Mouse (Mus musculus): Measurements from ENCODE around the gene Cops7a.

Gene Cops7a

DNA sequence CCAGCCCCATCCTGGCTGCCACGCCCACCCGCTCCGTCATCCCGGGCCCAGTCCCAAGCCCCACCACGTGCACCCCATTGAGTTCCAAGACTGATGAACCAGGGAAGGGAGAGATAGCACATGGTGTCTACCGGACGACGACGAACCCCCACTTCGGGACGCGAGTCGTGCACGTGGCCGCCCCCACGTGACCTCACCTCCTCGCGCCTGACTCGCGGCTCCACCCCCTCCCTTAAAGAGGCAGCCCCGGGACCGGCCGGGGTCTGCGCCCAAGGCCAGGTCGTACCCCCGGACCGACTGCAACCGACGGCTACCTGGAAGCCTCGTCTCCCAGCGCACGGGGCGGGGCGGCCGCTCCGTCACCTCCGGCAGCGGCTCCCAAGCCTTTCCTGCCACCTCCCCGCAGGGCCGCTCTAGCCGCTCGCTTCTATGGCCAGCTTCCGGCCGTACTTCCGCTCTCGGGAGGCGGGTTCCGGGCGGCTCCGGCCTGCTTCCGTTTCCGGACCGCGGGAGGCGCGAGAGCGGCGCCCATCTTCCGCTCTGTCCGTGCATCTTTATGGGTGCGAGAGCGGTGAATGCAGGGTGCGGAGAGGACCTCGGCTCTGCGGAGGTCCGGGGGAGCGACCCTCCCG is at the start of gene Cops7a:
Cops7a (minus strand) TSS at position 451 of the 632 bp plus-strand sequence.
- DNase-seq: peak; percentile 94

DNA sequence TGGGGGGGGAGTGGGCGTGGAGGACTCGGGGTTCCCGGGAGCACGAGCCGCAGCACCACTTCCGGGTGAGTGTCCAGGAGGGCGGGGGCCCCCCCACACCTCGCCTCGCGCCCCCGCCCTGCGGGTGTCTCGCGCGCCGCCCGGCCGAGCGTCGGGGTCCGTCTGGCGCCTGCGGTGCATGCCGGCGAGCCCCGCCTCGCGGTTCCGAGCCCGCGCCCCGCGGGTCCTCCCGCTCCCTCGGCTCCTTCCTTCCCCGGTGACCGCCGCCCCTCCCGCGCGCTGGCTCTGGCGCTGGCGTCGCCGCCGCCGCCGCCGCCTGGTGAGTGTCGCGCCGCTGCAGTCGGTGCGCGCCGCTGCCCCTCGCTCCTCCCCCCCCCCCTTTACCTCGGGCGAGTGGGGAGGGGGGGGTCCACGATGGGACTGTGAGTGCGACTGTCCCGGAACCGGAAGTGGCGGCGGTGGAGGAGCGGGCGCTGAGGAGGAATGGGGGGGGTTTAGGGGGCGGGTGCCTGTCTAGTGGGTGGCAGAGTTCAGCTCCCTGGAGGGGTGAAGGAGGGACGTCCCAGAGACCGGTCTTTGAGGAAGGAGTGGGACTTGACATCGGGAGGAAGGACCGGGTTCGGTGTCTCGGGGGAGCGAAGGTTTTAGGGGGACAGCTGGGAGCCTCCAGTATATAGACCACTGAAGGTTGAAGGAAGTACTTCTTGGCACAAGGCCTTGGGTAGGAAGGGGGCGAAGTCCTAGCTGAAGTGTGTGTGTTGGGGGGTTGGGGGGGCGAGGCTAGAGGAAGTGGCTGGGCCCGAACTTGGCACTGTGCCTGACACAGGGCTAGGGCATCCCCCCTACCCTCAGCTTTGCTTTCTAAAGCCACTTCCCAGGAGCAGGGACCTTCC is 44.1 kb upstream of the Cops7a start:
- peak; percentile 71 to 74 for DNase-seq

DNA sequence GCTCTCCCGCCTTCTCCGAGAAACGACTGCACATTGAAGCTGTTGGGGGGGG is 43.6 kb upstream of the Cops7a start, which contains the start of gene Zfp384:
Zfp384 (plus strand) TSS at position 17 of the 52 bp plus-strand sequence.
- no peak for DNase-seq

DNA sequence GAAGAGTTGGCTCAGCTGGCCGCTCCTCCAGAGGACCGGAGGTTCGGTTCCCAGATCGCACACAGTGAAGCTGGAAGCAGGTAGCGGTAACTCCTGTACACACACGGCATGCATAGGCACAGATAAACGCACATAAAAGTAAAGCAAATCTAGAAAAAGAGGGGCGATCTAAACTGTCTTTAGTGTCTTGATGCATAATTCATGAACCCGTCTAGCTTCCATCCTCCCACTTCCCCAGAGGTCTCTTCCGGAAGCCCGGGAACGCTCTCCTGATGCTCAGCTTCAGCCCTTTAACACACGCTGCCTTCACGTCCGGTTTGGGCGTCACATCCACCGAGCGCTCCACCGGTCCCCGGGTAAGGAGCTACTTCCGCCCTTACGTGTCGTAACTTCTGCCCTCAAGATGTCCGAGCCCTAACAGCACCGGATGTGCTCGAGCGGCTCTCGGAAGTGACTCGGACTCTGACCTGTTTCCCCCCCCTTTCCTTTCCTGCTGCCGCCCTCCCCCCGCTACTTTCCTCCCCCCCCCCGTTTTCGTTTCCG is 43.3 kb upstream of the Cops7a start:
- peak; percentile 98 to 100 for DNase-seq

DNA sequence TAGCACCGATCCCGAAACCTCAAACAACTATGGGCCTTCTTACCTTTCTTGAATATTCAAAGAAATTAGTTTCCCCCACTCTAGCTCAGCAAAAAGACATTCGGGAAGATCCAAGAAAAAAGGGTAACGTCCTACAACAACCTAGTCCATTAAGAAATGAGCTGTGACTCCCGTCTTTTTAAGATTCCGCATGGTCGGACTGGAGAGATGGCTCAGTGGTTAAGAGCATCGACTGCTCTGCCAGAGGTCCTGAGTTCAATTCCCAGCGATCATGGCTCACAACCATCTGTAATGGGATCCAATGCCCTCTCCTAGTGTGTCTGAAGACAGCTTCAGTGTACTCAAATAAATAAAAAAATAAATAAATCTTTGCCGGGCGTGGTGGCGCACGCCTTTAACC is 42.7 kb upstream of the Cops7a start:
- no peak for DNase-seq

DNA sequence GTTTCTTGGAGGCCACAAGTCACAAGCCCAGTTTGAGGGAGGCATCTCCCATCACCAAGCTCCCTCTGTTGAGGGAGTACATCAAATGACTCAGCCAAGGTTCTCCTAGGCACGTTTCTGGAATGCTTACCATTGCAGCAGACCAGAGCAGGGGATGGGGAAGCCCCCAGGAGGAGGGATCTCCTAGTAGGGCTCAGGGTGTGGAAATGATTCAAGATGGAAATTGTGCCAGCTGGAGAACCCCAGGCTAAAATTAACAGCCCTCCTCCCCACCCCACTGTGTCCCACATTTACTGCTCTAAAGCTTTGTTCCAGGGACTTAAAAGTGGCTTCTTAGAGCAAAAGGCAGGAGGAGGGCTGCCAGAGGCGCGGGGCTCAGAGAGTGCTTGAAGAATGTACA is 39.7 kb upstream of the Cops7a start:
- no peak for DNase-seq

DNA sequence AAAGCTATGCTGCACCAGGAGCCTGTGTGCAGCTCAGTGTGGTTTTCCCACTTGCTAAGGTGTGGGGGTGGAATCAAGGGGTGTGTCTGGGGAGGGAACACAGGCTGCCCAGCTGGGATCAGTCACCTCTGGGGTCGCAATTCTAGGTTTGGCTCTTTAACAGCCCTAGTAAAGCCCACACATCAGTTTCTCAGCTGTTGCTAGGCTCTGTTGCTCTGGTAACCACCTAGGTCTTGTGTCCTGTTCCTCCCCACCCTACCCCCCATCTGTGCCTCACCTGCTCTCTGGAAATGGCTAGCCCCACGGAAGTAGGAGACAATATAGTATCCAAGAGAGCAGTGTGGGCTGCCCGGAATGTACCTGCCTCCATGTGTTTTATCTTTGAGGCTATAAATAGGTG is 38.4 kb upstream of the Cops7a start:
- no peak for DNase-seq

DNA sequence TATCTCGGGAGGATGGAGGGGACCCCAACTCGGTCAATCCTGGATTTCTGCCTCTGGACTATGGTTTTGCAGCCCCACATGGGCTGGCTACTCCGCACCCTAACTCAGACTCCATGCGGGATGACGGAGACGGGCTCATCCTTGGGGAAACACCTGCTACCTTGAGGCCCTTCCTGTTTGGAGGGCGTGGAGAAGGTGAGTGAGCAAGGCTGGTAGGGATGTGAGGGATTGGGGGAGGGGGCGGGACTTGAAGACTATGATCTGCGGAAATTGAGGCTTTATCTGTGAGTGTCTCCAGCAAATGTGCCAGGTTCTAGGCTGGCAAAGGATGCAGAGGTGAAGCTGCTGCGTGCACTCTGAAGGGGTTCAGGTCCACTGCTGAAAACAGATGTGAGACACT is 34.2 kb upstream of the Cops7a start:
- no peak for DNase-seq

DNA sequence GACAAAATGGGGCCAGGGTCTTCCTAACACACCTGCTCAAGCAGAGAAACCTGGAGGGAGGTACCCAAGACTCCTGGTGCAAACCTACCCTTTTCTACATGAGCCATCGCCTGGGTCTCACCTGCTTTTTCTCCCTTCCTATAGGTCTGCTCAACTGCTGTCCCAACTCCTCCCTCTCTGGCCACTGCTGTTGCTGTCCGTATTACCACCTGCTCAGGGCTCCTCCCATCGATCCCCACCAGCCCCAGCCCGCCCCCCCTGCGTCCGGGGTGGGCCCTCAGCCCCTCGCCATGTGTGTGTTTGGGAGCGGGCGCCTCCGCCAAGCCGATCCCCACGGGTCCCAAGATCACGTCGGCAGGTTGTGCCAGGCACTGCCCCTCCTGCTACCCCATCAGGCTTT is 33.8 kb upstream of the Cops7a start:
- DNase-seq: no peak

DNA sequence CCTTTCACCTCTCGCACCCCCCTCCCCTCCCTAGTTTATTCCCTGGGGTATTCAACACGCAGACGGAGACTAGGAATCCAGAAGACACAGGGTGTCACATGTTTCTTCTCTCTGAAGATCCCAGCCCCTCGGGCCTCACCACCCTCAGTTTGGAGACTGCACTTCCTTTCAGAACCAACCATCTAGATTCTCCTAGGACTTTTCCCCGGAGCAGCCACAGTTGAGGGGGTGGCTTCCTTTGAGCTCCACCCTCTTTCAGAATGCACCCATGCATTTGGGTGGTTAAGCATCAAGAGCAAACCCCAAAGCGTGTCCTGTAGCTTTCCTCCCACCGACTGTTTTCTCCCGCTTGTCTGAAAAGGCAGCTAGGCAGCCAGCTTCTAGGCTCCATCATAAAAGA is 32.7 kb upstream of the Cops7a start:
- DNase-seq: no peak

DNA sequence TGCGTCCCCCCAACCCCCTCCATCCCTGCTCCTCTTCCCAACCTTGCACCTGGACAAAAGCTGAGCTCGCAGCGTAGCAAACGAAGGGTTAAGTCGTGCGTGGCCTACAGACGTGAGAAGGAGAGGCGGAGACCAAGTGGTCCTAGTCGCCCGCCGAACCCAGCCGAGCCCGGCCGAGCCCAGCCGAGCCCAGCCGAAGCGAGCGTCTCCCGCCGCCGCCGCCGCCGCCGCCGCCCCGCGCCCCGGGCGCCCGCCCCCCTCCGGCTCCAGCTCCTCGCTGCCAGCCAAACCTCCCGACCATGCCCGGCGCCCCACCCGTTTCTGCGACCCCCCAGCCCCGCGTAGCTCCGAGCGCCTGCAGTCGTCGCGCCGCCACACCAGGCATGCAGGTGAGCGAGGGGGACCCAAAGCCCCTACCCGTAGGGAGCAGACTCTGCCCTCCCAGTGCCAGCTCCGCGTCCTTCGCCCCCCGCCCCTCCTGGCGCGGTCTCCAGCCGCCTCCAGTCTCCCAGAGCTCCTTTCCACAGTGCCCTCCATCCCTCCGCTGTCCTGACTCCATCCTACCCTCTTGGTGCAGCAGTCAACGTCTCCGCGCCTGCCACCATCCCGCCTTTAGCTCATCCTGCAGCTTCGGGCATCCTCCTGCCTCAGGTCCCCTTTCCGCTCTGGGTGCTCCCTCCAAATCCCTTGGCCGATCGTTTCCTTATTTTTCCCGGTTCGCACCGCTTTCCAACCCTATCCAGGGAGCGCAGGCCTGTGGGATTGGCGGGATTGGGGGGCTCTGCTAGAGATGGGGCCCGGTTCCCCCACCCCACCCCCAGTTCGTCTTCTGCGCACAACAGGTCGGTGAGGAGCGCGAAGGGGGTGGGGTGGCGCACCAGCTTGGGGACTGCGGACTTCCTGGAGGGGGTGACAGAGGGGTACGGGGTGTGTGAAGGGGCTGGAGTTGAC is 31.5 kb upstream of the Cops7a start, which contains the start of gene Pianp:
Pianp (plus strand) TSS at position 144 of the 951 bp plus-strand sequence.
- DNase-seq: peak; percentile 39 to 52

DNA sequence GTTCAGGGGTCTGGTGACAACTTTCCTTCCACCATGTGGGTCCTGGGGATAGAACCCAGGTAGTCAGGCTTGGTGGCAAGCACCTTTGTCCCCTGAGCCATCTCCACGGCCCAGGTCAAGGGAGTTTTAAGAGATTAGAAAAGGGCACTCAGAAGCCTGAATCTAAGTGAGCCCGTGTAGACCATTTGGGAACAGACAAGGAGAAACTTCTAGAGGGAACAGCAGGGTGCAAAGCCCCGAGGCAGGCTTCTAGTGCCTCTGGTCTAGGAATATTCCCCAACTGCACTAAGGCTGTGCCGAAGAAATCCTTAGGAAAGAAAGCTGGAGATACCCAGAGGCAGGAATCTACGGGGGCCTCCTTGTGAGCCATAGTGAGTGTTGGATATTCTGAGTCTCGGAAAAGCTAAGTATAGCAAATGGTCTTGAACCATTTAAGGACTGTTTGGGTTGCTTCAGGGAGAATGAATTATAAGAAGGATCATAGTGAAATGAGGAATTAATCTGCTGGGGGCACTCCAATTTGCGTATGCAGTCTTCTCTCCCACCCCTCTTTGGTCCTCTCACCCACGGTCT is 30.6 kb upstream of the Cops7a start:
- DNase-seq: no peak

DNA sequence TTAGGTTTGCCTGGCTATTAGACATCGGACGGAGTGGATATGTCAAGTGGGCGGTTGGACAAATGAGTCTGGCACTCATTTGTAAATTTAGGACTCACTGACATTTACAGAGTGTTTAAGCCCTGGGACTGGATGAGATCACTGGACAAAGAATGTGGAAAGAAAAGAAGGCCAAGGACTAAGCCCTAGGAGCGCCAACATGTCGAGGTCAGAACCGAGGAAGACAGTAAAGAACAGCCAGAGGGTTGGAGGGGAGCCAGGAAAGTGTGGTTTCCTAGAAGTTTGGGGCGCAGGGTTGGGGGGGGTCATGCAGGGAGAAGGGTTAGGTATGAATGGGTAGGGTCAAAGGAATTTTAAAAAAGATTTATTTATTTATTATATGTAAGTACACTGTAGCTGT is 29.9 kb upstream of the Cops7a start:
- no peak for DNase-seq

DNA sequence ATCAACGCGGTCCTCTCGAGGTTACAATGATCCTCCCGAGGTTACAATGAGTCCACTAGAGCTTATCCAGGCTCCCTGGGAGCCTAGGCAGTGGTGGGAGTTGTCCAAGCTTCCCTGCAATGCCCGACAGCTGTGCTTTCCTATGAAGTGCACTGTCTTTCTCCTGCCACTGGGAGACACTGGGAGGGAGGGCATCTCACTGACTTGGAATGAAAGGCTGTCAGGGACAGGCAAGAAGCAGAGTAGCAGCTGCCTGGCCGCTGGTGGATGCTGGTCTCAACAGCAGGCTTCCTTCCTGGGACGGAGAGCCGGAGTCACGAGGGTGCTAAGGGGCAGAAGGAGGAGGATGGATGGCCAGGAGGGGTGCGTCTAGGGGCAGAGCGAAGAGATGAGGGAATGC is 28.5 kb upstream of the Cops7a start:
- no peak for DNase-seq

DNA sequence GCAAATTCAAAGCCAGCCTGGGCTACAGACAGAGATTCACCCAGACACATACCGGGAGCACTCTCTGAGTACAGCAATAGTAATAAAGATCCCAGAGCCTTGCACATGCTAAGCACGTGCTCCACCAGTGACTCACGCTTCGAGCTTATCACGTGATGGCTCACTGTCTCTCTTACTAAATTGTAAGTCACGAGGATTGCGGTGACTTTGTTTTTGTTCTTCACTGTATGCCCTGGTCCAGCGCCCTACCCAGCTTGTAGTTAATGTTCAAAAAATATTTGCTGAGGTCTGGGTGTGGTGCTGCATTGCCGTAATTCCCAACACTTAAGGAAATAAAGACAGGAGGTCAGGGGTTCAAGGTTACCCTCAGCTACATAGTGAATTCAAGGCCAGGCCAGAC is 28.0 kb upstream of the Cops7a start:
- DNase-seq: peak in 1 of 2 experiments; percentile 14

DNA sequence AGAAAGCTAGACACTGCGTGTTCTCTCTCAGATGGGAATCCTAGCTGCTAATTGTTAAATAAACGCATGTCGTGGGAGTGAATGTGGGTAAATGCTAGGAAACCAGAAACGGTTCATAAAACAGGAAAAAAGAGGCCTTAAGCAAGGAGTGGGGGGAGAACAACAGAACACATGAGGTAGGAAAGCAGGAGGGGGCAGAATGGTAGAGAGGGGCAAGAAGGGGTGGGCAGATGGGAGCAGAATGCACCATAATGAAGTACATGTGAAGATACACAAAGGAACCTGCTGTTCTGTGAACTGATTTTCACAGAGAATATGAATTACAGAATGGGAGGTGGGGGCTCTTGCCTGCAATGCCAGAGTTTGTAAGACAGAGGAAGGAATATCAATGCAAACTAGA is 26.9 kb upstream of the Cops7a start:
- no peak for DNase-seq

DNA sequence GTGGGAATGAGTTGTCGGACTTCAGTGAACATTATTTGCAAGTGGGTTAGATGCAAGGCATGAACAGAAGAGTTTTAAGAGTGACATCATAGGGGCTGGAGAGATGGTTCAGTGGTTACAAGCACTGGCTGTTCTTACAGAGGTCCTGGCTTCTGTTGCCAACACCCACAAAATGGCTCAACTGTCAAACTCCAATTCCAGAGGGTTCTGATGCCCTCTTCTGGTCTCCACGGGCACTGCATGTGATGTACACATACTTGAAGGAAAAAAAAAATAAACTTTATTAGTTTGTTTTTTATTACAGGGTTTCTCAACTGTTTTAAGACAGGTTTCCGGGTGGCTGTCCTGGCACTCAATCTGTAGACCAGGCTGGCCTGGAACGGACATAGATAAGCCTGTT is 2.4 kb upstream of the Cops7a start:
- DNase-seq: peak in 1 of 2 experiments; percentile 66

DNA sequence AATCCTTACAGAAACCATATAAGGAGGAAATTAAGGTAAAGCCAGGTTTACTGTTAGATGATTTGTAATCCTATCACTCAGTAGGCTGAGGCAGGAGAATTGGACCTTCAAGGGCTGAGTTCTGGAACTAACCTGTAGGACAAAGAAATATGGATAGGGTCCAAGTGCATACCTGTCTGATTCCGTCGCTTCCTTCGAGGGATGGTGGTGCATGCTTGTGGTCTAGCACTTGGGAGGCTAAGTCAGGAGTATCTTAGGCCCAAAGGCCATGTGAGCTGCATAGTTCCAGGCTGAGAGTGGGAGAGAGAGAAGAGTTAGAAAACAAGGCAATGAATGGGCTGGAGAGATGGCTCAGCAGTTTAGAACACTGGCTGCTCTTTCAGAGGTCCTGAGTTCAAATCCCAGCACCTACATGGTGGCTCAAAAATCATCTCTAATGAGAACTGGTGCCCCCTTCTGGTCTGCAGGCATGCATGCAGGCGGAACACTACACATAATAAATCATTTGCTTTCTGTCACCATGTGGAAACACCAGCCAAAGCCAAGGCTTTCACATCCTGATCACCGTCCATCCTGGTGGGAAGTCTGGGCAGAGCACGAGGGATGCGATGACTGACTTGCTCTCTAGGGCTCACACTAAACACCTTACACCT is 1.3 kb upstream of the Cops7a start:
- no peak for DNase-seq

DNA sequence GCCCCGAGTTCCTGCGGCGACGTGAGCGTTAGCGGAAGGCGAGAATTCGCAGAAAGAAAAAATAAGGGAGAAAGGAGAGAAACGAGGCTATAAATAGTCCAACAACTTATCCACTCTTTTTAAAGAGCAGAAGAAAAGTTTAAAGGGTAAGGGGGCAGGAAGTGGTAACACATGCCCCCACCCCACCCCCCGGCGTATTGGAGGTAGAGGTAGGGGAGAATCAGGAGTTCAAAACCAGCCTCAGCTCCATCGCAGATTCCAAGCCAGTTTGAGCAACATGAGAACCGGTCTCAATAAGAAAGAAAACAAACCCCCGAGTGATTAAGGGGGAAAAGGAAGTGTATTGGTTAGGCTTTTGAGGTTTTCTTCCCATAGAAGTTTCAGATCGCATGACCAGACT is 409 bp upstream of the Cops7a start:
- no peak for DNase-seq

DNA sequence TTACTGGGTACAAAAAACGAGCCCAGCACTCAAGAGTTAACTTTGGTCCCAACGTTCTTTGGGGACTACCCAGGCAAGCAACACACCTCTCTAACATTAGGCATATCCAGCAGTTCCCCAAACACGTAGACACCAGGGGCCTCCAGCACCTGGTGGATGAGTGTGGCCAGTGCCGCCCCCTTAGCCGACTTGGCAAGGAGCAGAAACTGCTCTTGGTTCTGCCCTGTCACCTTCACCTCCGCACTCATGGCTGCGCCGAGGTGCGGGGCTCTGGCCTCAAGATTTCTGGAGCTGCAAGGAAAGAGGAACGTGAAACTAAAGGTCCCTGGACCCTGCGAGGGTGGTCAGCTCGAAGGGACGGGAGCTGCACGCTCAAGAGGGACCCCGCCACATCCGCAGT is 700 bp downstream of the Cops7a start:
- no peak for DNase-seq

DNA sequence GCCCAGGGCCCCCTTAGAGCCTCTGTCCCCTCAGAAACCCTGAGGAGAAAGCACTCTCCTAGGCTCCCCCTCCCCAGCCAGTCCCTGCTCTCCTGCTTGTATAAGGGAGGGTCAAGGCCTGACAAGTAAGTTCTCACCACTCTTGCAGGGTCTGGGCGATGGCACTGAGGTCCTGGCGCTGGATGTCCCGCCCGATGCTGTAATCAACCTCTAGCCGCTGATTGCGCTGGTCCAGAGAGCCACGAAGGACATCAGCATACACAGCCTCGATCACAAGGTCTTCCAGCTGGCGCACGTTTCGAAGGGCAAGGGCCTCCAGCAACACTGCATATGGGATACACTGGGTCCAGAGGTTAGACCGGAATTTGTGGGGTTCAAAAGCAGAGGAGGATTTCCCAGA is 4.3 kb downstream of the Cops7a start:
- DNase-seq: no peak

DNA sequence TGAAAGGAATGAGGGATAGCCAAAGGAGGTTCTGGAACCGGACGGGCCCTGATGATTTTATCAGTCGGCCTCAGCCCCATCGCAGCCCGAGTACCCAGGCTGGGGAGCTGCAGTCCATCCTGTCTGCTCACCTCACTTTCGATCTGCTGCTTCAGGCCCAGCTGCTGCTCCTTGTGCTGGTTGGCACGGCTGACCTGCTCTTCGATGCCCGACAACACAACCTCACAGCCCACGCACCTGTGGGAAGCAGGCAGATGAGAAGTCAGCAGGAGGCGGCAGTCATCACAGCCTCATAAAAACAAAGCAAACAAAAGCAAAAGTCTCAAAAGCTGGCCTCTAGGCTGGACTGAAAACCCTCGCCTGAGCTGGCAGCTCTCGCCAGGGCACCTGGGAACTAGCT is 5.4 kb downstream of the Cops7a start:
- no peak for DNase-seq

DNA sequence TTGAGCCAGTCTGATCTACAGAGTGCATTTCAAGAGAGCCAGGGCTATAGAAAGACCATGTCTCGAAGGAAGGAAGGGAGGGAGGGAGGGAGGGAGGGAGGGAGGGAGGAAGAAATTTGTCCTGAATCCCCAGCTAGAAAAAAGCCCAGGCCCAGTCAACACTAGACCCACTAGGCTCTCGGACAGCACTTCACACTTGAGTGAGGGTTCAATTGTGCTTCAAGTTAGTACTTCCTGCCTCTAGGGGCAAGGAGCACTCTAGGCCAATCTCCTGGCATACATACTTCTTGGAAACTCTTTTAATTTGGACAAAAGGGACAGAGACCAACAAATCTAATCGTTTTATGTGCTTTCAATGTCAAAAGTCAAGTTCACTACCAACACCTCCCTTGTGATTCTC is 7.2 kb downstream of the Cops7a start:
- DNase-seq: no peak
